Mouse (Mus musculus) urinary bladder, postnatal 25 days (tissue): ENCODE measurements around the gene Vrk3.

Experiments used
- DNase-seq: peaks from one replicate; pipeline ENCODE4 v3.0.0; 2022; ENCODE audit warnings: low spot score

Vrk3 gene

DNA sequence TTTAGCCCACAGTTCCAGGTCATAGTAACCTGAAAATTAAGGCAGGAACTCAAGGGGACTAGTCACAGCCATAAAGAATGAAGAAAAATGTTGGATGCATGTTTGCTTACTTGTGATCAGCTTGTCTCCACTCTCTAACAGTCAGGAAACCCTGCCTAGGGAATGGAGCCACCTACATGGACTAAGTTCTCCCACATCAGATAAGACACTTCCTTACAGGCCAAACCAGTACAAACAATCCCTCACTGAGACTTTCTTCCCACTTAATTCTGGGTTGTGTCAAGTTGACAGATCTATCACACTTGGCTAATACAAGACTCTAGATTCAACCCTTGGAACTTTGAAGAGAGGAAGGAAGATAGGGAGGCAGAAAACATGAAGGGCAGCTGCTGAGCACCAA is 12.2 kb downstream of the Vrk3 start:
- no peak for DNase-seq

DNA sequence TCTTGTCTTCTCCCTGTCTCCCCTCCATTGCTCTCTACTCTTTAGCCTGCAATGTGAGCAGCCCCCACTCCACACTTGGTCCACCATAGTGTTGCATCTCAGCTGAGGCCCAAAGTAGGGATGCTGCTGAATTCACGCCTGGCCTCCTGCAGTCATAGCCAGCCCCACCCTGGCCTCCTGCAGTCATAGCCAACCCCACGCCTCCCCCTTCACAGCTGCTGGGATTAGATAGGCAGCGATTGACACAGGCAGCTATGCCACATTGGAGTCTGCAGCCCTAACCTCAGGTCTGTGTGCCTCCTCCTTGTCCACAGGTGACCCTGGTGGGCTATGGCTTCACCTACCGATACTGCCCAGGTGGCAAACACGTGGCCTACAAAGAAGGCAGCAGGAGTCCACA is 19.9 kb downstream of the Vrk3 start:
- DNase-seq: no peak

DNA sequence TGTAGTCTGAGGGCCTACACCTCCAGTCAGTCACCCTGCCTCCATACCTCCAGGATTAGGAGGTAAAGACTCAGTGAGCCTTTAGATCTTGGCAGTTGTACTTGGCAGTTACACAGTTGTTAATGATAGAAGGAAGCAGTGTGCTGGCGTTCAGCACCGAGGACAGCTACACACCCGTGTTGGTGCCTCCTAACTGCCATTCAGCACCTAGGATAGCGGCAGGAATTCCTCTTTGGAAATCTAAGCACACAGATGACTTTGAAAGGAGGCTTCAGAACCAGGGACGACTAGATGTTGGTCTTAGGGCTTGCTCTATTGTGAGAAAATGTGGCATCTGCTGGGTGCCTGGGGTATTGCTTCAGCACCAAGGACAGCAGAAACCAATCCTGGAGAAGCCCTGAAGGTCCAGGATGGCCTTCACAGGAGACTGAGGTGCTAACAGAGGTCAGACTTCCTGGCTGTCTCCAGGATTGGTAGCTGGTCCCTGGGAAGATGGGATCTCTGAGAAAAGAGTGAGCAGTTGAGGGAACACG is 21.9 kb downstream of the Vrk3 start:
- DNase-seq: peak; percentile 60

DNA sequence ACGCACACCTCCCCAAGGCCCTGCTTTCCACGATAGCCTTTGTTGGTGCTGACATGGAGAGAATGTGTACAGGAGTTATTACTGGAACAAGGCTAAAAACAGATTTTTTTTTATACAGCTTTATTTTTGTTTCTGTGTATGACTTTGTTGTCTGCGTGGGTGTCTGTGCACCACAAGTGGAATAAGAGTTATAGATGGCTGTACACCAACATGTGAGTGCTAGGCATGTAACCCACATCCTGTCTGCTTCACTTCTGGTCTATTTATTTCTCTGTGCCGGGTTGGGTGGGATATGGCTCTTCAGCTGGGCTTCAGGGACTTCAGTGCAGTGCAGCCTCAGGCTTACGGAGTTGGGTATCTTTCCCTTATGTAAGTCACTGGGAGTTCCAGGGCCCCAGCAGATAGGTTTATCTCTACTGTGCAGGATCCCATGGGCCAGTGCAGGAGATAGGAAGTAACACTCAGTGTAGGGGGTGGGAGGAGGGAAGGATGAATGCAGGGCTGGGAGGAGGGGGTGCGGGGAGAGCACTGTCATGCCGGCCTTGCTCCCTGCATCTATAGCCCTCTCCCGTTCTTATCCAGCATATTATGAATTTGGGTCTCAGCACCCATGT is 24.5 kb downstream of the Vrk3 start:
- no peak for DNase-seq

DNA sequence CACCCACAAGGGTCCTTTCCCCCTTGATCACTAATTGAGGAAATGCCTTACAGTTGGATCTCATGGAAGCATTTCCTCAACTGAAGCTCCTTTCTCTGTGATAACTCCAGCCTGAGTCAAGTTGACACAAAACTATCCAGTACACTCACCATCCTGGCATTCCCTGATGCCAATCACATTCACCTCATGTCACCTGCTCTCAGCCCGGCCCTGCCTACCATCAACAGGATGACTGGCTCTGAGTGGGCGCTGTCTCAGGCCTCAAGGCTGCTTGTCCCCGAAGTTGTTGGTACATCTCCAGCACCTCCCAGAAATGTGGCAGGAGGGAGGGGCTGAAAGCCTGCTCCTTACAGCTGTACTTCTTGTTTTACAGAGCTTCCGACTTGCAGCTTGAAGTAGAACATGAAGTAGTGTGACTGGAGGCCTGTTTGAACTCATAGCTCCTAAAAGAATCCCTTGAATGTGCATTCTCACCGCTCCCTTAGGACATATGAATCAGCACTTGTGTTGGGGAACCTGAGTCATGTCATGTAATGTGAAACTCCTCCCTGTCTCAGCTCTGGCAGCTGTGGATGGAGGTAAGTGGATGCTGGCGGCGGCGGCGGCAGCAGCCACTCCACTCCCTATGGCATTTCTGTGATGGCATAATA is 28.8 kb downstream of the Vrk3 start:
- no peak for DNase-seq

DNA sequence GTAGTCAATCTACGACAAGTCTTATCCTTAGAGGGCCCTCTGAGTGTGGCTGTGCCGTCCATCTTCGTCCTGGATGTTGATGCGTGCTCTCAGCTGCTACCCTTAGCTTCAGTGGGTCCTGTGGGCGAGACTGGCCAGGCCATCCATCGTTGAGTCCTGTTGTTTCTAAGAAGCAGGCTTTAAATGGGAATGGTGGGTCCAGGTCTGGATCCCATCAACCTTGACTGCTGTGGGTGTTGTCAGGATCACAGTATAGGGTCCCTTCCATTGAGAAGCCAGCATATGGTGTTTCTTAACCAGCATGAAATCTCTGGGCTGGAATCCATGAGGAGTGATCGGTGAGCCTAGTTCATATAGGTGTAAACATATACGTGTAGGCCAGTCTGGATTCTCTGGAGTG is 31.9 kb downstream of the Vrk3 start:
- DNase-seq: no peak

DNA sequence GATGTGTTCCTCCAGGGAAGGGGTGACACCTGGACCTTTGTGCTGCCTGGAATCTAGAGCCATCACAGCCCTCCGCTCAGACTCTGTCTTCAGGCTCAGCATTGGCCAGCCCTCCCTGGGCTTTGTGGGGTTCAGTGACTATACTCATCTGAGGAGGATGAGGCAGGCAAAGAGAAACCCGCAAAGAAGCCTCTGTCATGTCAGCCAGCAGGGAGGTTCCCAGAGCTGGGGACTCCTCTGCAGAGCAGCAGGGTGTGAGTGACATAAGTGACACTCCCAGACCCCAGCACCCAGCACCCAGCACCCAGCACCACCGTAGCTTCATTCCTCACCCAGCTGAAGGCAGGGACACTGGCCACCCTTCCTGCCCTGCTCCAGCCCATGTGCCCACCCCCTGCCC is 41.3 kb downstream of the Vrk3 start:
- no peak for DNase-seq

DNA sequence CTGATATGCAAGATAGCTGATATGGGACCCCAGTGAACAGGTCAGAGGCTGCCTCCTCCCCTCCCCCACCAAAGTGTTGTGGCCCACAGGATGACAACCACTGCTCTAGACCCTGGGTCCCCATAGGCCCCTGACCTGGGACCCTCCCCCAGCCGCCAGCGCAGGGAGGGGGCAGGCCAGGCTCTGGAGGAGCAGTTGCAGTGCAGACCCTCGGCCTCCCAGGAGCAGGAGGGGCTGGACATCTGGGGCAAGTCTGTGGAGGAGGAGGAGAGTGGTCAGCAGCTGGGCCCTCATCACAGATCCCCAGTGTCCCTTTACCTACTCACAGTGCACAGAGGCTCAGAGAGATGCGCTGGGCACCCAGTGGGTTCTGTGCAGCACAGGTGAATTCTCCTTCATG is 41.9 kb downstream of the Vrk3 start:
- DNase-seq: no peak

DNA sequence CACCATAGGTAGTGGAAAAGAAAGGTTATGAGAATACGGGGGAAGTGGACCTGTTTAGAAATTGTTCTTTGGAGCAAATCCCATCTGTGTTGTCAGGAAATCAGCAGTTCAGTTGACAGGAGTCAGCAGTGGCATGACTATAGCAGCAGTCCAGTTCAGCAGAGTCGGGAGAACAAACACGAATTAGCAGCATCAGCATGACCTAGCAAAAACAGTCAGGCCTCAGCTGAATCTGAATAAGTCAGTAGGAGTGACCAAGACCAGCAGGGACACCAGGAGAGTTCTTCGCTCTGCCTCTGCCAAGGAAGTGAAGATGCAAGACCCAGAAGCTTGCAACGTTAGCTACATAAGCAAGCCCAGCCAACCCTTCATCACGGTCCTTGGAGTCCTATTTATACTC is 44.6 kb downstream of the Vrk3 start:
- DNase-seq: no peak

DNA sequence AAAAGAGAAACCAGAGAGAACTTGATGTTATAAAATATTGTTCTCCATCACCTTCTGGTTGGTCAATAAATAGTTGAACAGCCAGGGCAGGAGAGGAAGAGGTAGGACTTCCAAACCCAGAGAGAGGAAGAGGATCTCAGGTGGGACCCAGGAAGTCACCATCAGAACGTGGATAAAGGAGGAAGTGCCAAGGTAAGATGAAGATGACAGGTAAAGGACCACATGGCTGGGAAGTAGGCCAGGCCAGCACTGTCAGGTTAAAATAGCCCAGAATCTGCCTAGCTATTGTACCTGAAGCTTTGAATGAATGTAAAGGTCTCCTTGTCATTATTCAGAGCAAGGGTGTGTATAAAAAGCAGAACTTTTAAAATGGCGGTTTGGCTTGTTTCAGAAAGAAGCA is 60.7 kb downstream of the Vrk3 start:
- DNase-seq: peak; percentile 0

DNA sequence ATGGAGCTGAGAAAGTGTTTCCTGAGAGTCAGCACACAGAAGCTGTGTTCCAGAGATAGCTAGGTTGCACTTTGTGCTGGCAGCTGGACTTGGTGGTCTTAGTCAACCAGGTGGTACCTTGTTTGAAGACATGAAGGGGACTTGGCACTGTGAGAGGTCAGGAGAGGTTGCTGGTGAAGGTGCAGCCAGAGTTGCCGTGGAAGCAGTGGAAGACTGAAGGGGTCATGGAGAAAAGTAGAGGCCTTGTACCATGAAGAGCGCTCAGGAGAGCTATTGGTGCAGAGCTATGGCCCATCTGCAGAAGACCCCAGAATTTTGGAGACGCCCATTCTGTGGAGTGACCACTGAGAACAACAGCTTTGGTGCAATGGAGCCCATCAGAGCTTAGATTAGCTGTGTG is 61.3 kb downstream of the Vrk3 start:
- DNase-seq: peak; percentile 1

DNA sequence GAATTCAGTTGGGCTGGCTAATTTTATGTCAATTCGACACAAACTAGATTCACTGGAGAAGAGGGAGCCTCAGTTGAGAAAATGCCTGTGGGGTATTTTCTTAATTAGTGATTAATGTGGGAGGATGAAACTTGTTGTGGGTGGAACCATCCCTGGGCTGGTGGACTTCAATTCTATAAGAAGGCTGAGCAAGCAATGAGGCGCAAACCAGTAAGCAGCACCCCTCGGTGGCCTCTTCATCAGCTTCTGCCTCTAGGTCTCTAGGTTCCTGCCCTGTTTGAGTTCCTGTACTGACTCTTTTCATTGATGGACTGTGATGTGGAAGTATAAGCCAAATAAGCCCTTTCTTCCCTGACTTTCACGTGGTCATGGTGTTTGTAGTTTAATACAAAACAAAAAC is 62.2 kb downstream of the Vrk3 start:
- DNase-seq: no peak

DNA sequence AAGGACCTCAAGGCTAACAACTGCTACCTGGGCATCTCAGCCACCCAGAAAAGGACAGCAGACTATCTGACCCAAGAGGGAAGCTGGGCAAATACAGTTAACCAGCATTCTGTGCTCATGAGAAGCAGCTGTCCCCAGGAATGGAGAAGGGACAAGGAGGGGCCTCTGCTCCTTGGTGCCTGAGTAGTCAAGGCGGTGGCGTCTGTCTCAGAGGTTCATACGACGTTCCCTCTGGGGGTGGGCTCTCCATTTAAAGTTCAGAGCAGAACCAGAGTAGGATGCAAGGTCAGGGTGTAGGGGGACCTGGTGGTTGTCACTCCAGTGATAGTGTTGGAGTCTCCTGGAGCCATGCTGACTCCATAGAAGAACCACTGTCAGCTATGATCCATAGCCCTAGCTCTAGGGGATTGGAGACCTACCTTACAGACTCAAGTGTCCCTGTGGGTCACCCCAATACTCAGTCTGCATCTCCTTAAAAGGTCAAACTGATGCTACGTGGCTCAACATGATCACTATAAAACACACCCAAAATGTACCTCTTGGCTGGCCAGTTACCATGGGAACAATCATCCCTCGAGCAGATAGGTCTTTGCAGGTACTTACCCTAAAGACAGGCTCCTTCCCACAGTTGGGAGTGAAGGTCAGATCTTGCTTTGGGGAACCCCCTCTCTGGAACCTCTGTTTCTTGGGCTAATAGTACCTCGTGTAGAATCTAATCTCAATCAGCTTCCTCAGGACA is 62.8 kb downstream of the Vrk3 start:
- DNase-seq: no peak

DNA sequence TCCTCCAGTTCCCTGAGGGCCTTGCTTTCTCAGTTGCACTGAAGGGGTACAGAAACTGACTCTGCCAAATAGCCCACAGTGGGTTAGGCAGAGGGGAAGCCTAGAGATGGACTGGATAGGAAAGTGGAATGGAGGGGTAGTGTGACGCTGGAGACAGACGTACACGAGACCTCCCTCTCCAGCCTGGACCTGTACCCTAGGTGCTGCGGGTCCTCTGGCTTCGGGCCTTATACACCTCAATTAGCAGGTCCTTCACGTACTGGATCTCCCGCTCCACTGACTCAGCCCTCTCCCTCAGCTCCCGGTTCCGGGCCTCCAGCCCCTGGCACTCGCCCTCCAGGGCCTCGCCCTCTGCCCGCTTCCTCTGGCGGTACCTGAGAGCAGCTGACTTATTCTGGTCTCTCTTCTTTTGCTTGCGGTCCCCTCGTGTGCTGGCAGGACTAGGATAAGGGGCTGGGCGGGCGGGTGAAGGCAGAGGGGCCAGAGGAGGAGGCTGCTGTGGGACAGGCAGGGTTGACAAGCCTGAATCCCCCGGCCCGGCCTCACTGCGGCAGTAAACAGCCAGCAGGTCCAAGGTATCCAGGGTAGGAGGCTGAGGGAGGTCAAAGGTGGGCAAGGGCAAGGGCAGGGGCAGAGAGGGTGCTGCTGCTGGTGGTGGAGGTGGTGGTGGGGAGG is 64.6 kb downstream of the Vrk3 start:
- no peak for DNase-seq

DNA sequence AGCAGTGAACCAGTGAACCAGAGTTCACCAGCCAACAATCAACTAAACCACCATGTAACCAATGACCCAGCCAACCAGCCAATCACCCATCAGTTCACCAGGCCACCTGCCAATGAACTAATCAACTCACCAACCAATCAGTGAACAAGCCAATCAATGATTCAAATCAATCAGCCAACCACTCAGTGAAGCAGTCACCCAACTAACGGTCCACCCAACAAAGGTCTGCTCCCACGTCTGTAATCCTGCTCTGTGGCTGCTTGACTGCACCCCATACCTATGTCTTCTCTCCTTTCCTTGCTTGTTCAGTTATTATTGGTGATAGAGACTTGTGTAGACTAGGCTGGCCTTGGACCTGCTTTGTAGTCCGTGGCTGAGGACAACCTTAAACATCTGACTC is 65.8 kb downstream of the Vrk3 start:
- no peak for DNase-seq

DNA sequence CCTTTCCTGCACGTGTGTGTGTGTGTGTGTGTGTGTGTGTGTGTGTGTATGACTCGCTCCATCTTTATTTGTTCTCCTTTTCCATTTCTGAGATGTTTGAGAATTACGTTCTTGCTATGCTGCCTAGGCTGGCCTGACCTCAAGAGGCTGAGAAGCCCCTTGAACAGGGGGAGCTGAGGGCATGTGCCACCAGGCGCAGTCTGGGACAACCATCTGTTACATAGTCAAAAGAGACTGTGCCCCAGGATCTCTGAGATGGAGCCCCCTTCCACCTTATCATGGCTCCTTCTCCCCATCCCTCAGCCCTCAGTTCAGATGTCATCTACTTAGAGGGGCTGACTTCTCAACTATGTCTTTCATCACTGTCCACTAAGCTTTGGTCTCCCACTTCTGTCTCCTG is 66.2 kb downstream of the Vrk3 start:
- DNase-seq: no peak

DNA sequence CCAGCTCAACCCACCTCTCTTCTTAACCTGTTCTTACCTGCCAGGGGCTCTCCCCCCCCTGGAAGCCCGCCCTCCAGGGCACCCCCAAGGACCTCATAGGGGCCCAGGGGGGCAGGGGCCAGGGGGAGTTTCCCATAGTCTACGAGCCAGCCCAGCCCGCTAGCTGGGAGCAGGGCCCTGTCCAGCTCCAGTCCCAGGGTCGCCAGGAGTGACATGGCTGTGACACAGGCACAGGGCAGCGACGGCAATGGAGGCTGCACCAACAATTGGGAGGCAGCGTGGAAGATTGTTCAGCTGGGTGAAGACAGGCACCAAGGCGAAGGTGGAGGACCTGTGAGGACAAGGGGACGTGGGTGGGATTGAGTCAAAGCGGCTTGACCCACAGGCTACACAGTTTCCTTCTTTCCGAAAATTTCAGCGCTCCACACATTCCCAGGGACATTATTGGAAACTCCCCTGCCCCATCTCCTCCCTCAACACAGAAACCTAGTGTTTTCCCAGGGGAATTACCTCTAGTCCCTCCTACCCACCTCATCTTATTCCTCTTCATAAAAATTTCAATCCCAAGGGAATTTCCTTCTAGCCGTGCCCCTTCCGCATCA is 66.8 kb downstream of the Vrk3 start:
- peak; percentile 4 for DNase-seq

DNA sequence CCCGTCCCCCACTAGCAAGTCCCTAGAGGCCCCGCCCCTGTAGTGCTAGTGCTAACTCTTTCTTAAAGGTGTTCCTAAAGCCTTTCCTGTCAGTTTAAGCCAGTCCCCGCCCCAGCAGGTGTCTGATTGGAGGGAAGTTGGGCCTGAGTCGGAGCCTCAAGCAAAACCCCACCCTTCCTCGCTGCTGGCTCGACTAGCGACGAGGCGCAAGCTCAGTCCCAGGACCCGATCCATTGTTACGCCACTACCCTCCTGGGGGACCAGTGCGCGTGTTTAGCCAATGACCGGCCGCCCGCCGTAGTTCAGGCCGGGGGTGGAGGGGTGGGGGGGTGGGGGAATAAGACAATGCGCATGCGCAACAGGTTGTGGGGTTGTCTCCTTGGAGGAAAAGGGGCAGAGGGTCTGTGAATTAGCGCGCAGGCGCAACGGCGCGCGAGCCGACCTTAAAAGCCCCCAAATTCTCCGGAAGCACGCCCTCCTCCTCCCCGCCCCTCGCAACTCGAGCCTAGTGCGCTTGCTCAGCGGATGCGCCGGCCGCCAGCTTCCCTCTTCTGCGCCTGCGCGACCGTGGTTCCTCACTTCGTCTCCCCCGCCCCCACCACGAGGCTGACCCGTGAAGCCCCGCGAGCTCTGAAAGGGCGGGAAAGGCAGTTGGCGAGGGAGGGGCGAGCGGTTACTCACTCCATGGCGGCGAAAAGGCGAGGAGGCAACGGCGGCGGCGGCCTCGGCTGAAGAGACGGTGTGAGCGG is 67.7 kb downstream of the Vrk3 start, which contains the start of the genes Nup62 and Il4i1:
Gene Nup62 (plus strand): TSS at position 368 of the 749 bp plus-strand sequence.
Gene Il4i1 (plus strand): TSS at position 667 of the 749 bp plus-strand sequence.
- DNase-seq: peak; percentile 99

DNA sequence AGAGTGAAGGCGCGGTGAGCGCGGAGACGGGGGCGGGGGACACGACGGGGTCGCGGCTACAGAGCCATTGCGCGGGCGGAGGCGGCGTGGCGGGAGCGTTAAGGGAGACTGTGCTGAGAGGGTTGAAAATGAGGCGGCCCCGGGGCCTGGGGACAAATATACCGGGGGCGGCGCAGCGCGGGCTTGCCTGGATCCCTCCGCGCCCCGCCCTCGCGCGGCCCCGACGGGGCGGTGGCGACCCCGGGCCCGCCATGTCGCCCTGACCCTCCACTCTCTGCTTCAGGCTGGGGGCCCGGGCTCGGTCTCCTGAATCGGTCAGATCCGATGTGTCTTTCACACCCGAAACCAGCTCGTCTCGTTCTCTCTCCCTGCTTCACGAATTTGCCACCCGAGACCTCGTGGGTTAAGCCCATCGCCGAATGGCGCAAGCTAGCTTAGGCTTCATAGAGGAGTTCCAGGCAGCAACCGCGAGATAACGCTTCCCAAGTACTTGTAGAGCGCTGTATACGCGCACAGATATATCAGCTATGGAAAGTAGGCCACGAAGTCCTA is 68.3 kb downstream of the Vrk3 start, which contains the start of gene Atf5:
Gene Atf5 (minus strand): TSS at position 189 of the 552 bp plus-strand sequence.
- peak; percentile 75 for DNase-seq

DNA sequence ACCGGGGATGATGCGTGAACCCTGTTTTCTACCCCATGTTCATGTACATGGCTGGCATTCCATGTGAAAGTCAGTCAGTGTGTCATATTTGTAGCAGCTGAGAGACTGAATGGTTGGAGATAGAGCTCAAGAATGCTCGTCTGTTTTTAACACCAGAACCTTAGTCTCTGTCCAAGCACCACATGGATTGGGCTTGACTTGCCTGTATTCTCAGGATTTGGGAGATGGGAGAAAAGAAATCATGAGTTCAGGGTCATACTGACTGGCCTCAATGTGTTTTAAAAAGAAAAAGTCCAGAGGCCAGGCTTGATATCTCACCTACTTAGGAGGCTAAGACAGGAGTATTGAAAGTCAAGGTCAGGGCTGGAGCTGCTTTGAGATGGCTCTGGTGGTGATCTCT is 69.2 kb downstream of the Vrk3 start:
- no peak for DNase-seq

DNA sequence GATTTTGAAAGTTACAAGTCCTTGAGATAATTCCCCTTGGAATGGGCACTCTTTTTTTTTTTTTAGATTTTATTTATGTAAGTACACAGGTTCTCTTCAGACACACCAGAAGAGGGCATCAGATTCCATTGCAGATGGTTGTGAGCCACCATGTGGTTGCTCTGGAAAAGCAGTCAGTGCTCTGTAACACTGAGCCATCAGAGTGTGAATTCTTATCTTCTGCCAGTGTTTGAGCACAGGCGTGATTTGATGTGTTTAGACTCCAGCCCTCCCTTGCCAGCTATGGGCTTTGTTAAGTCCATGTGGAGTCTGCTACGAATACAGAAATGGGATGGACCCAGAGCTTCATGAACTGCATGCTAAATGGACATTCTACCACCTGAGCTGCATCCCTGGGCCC is 70.0 kb downstream of the Vrk3 start:
- peak; percentile 4 for DNase-seq
